Mouse (Mus musculus) urinary bladder, postnatal 14 days (tissue): ENCODE results near the gene Kif2a.
"Not testable (repeated sequence)": the region's sequence is repeated elsewhere in the genome, so short reads cannot be mapped to it uniquely, and the experiment has no call there.

Source experiments
- DNase-seq: peaks from one replicate; pipeline ENCODE4 v3.0.0; 2021; ENCODE audit warnings: low spot score

The Kif2a gene

GRCm38 (mm10) chr13:107019443-107019842 lies 2.5 kb downstream of the Kif2a start:
- DNase-seq: no peak

GRCm38 (mm10) chr13:107013926-107014325 lies 8.0 kb downstream of the Kif2a start:
- no peak for DNase-seq

- DNase-seq: no peak
Measured at GRCm38 (mm10) chr13:107011618-107012017, 10.3 kb downstream of the Kif2a start.

- DNase-seq: no peak
Measured at GRCm38 (mm10) chr13:107008174-107008573, 13.8 kb downstream of the Kif2a start.

- no peak for DNase-seq
Measured at GRCm38 (mm10) chr13:107003211-107003610, 18.7 kb downstream of the Kif2a start.

- DNase-seq: peak; percentile 30
Measured at GRCm38 (mm10) chr13:106998671-106999070, 23.3 kb downstream of the Kif2a start.

GRCm38 (mm10) chr13:106998026-106998425 lies 23.9 kb downstream of the Kif2a start:
- DNase-seq: no peak

- not testable (repeated sequence) for DNase-seq
Measured at GRCm38 (mm10) chr13:106997557-106997956, 24.4 kb downstream of the Kif2a start.

GRCm38 (mm10) chr13:106996891-106997290 lies 25.0 kb downstream of the Kif2a start:
- no peak for DNase-seq

GRCm38 (mm10) chr13:106961496-106961895 lies 60.4 kb downstream of the Kif2a start:
- DNase-seq: no peak

- DNase-seq: no peak
Measured at GRCm38 (mm10) chr13:106960557-106960956, 61.4 kb downstream of the Kif2a start.

- DNase-seq: no peak
Measured at GRCm38 (mm10) chr13:106958286-106958685, 63.6 kb downstream of the Kif2a start.

GRCm38 (mm10) chr13:106957554-106957953 lies 64.4 kb downstream of the Kif2a start:
- no peak for DNase-seq

- no peak for DNase-seq
Measured at GRCm38 (mm10) chr13:106954880-106955279, 67.0 kb downstream of the Kif2a start.

GRCm38 (mm10) chr13:106947583-106947982 lies 74.3 kb downstream of the Kif2a start:
- no peak for DNase-seq

GRCm38 (mm10) chr13:106946594-106947540 lies 75.1 kb downstream of the Kif2a start, which contains the start of gene Dimt1:
Gene Dimt1, plus strand, starts transcription at chr13:106947127.
- DNase-seq: peak; percentile 95

GRCm38 (mm10) chr13:106945518-106945917 lies 76.4 kb downstream of the Kif2a start:
- no peak for DNase-seq

- DNase-seq: no peak
Measured at GRCm38 (mm10) chr13:106942721-106943120, 79.2 kb downstream of the Kif2a start.

GRCm38 (mm10) chr13:106941211-106941976 lies 80.5 kb downstream of the Kif2a start:
- no peak for DNase-seq

GRCm38 (mm10) chr13:106937138-106937472 lies 84.8 kb downstream of the Kif2a start:
- no peak for DNase-seq

- peak; percentile 92 for DNase-seq
Measured at GRCm38 (mm10) chr13:106936256-106937137, 85.4 kb downstream of the Kif2a start, which contains the start of gene Ipo11. Gene Ipo11, minus strand, starts transcription at chr13:106936958.

GRCm38 (mm10) chr13:106935871-106936255 lies 86.1 kb downstream of the Kif2a start:
- no peak for DNase-seq
